Mouse (Mus musculus): ENCODE results near the gene 4921511C20Rik. TPM values are rescaled to one million over a fixed set of nuclear protein-coding genes. Genes with fewer than 3 reads are reported as not detected.

The 4921511C20Rik gene
- not detected for polyA plus RNA-seq (2017; shearing (Covaris generic))

DNA sequence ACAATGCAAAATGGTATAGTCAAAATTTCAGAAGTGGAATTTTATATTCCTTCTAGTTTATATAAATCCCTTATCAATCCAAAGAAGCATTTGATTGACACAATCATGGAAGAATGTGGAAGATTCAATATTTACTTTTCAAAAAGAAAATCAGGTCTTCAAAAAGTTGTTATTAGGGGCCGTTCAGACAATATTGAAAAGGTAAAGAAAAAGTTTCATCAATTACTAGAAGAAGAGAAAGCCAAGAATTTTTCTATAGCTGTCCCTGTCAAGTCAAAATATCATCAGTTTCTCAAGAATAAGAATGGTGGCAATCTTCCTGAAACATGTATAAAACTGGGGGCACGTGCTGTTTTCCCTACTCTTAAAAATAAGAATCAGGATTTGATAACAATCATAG, at the start of gene 4921511C20Rik:
TSS of gene 4921511C20Rik (plus strand) at position 301 of the 400 bp plus-strand sequence.

